Mouse (Mus musculus) thymus, adult 2 months (tissue): ENCODE data around the gene Sesn1. TPM values are rescaled to one million over a fixed set of nuclear protein-coding genes. Genes with fewer than 3 reads are reported as not detected.

Source experiments
- DNase-seq: peaks from one replicate; pipeline ENCODE4 v3.0.0; 2021
- H3K27ac ChIP-seq: fragments of 200-500 bp; 2 replicates; pipeline ENCODE4 v1.5.1; 2012; ENCODE audit warnings: low read length, control low read depth; ENCODE audit not compliant: control insufficient read depth, insufficient read depth
- H3K27me3 ChIP-seq: fragments of 200-500 bp; 2 replicates; pipeline ENCODE4 v1.6.1; 2012; ENCODE audit warnings: mild to moderate bottlenecking, low read length, moderate library complexity, mixed read lengths; ENCODE audit not compliant: control insufficient read depth, insufficient read depth
- H3K36me3 ChIP-seq: fragments of 200-500 bp; 2 replicates; pipeline ENCODE4 v1.6.1; 2012; ENCODE audit warnings: mild to moderate bottlenecking, low read length, moderate library complexity; ENCODE audit not compliant: control insufficient read depth, insufficient read depth
- H3K4me1 ChIP-seq: fragments of 200-500 bp; replicated peaks from 2 replicates; pipeline ENCODE4 v1.6.1; 2012; ENCODE audit warnings: low read length; ENCODE audit not compliant: control insufficient read depth, insufficient read depth
- H3K4me3 ChIP-seq: fragments of 200-500 bp; 2 replicates; pipeline ENCODE4 v1.5.1; 2012; ENCODE audit warnings: mild to moderate bottlenecking, low read length, control low read depth, moderate library complexity; ENCODE audit not compliant: control insufficient read depth, insufficient read depth
- CTCF ChIP-seq: fragments of 200-500 bp; IDR thresholded peaks from 2 replicates; pipeline ENCODE4 v1.5.1; 2012; ENCODE audit warnings: mild to moderate bottlenecking, control low read depth, low read length, moderate library complexity, borderline replicate concordance; ENCODE audit not compliant: control insufficient read depth, poor library complexity, insufficient read depth; ENCODE audit errors: extremely low read depth
- POLR2A ChIP-seq: fragments of 200-500 bp; IDR thresholded peaks from 2 replicates; pipeline ENCODE4 v1.6.1; 2012; ENCODE audit warnings: mild to moderate bottlenecking, low read length, control low read depth, moderate library complexity; ENCODE audit not compliant: control insufficient read depth, poor library complexity, insufficient read depth; ENCODE audit errors: extremely low read depth
- WGBS: fragments of 180-500 bp; shearing (Covaris S2); methylation state at CpG from one replicate; pipeline ENCODE4 v1.1.7; 2018; 5-methylcytosine and 5-hydroxymethylcytosine counted together
- polyA plus RNA-seq: library from polyadenylated mRNA; depleted of rRNA; stranded (reverse); fragments of >200 nt; gene quantifications from 2 replicates; pipeline ENCODE4 v1.2.3, GENCODE M21; 2012

Gene Sesn1
- polyA plus RNA-seq, 1 experiment, result 51.7 TPM

DNA sequence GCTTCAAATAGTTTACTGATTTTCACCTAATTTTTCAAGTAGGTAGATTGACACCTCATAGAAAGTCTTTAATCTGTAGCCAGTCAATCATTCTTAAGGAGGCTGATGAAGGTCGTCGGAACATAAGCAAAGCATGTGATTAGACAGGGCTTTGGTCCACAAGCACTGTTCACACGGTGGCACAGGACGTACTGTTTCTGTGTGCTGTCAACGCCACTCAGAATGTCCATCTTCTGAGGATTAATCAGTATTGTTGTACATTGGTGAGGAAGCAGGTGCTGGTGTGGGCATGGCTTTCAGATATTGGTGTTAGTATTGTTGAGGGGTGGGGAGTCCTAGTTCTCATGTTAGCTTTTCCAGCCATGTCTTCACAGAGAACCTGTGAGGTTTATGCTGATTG is 79.8 kb downstream of the Sesn1 start:
- WGBS, result 46% methylated on average over 5 of the region's 5 CpGs
- DNase-seq, result no peak
- H3K27ac ChIP-seq, result no peak overlapping the region
- H3K4me1 ChIP-seq, result peaks cover 9% of the 10 kb centered on the region
- TF ChIP-seq POLR2A (no peak), CTCF (no peak)
- no peak overlapping the region for H3K4me3 ChIP-seq
- H3K36me3 ChIP-seq, result no peaks in the 10 kb centered on the region; the same call in 1 of the 2 replicates
- H3K27me3 ChIP-seq, result no peaks in the 10 kb centered on the region

DNA sequence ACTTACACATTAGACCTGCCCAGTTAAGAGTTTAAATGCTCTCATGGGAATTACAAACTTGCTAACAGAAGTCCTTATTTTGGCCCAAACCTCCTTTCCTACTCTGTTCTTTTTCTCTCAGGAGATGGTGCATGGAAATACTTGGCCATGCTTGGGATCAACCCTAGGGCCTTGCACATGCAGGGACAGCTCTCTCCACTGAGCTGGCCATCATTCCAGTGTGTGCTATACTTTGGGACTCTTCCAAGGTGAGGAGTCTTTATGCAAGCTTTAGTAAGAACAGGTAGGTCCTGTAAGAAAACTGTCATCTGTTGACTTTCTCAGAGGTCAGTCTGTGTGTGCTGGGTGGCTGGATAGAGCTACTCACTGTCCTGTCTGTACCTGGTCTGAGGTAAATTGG is 80.8 kb downstream of the Sesn1 start:
- TF ChIP-seq CTCF, result no peak
- TF ChIP-seq POLR2A, result no peak
- no peak overlapping the region for H3K27ac ChIP-seq
- DNase-seq, result no peak
- no peaks in the 10 kb centered on the region for H3K27me3 ChIP-seq
- peaks cover 11% of the 10 kb centered on the region for H3K4me1 ChIP-seq
- no peak overlapping the region for H3K4me3 ChIP-seq
- no peaks in the 10 kb centered on the region; the same call in 1 of the 2 replicates for H3K36me3 ChIP-seq

DNA sequence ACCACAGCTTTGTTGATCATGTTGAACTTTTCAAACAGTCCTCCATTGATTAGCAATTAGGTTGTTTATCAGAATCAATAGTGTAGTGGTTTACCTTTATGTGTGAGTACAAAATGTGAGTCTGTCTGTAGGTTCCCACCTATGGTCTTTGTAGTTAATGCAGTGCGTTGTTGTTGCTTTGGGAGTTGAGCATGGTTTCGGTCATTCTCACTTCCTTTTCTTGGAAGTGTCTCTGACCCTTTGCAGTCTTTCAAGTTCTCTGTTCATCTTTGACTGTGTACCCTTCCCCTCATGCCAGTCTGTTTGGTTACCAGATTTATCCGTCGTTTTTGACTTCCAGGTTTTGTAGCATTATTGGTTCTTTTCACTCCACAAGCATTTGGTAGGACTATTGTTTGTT is 81.6 kb downstream of the Sesn1 start:
- Histone ChIP-seq H3K4me3 (no peak overlapping the region), H3K27ac (no peak overlapping the region), H3K36me3 (peaks cover 6% of the 10 kb centered on the region), H3K27me3 (no peaks in the 10 kb centered on the region), H3K4me1 (peaks cover 11% of the 10 kb centered on the region)
- WGBS, result 77% methylated on average over 4 of the region's 4 CpGs
- no peak for DNase-seq
- no peak for TF ChIP-seq POLR2A

DNA sequence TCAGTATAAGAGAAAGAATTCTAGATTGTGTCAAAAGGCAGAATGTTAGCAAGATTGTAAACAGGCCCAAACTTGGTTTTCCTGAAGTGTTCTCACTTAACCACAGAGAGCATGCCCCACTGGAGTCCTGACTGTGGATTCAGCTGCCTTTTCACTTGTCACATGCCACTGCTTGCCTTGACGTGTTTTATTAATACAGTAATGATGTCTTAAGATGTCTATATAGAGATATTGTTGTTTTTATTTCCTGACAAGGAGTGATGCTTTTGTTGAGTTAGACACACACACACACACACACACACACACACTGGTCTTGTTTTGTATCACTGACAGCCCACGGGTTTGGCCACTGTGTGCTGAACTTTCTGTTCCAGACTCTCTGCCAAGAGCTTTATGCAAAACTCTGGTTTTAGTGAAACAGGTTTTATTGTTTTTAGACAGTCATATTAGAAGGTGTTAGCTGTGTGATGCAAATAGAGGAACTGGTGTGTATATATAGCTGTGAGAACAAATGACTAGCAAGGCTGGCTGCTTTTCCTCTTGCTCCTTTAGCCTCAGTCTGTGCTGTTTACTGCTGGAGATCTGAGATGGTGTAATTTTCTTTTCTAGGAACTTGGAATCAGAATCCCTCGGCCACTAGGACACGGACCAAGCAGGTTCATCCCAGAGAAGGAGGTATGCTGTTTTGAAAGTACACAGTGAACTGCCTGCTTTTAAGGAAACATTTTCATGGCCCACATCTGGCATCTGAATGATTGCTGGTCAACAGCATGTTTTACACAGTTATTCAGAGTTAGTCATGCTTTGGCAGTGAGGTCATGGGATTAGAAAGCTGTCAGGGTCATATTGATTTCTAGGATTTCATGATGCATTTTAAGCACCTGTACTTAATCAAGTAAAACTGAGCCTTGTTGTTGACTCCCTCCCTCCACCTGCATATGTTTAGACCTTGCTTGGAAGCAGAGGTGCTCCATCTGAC is 84.0 kb downstream of the Sesn1 start:
- H3K27ac ChIP-seq, result no peak overlapping the region
- H3K36me3 ChIP-seq, result peaks cover 27% of the 10 kb centered on the region
- 59% methylated on average over 4 of the region's 4 CpGs for WGBS

DNA sequence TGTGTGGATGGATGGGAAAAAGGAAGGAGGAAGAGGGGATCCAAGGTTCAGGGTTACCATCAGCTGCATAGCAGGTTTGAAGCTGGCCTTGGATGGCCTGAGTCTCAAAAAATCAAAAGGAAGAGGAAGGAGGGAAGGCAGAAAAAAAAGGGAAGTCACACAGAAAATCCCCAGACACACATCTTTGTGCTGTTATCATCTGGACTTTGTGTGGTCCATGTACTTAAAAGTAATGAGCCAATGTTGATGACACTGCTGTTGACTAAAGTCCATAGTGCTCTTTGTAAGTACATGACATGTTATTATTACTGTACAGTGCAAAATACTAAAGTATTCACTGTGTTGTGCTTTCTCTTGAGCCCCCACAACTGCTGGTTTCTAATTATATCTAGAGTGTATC is 86.7 kb downstream of the Sesn1 start:
- peaks cover 48% of the 10 kb centered on the region for H3K36me3 ChIP-seq
- H3K27me3 ChIP-seq, result no peaks in the 10 kb centered on the region
- H3K27ac ChIP-seq, result no peak overlapping the region
- no peak for TF ChIP-seq CTCF
- TF ChIP-seq POLR2A, result no peak
- H3K4me1 ChIP-seq, result 0 out of 2 replicates have a peak, but pooled peaks cover 2% of the 10 kb centered on the region
- no peak for DNase-seq
- no peak overlapping the region for H3K4me3 ChIP-seq

More for the DNA sequence above, 84.0 kb downstream of the Sesn1 start:
- Histone ChIP-seq H3K4me3 (no peak overlapping the region), H3K27me3 (no peaks in the 10 kb centered on the region), H3K4me1 (peaks cover 5% of the 10 kb centered on the region; the same call in 1 of the 2 replicates)
- TF ChIP-seq CTCF (no peak), POLR2A (no peak)
- DNase-seq, result no peak

DNA sequence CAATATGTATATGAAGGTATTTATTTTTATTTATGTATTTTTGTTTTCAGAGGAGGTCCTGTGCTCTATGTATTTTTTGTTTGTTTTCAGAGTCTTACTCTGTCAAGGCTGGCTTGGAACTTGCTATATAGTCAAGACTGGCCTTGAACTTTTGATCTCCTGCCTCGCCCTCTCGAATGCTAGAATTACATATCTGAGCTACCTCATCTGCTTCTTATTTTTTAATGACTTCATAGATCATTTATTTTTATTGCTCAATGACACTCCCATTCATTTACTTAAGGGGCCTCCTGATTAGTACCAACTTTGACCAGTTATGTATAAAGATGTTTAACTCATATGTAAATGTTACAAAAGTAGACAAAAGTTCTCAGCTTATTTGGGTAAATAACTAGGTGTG is 87.1 kb downstream of the Sesn1 start:
- H3K36me3 ChIP-seq, result peaks cover 52% of the 10 kb centered on the region
- no peak for TF ChIP-seq POLR2A
- TF ChIP-seq CTCF, result no peak
- no peak overlapping the region for H3K4me3 ChIP-seq
- WGBS, result 98% methylated on average over 2 of the region's 2 CpGs
- DNase-seq, result no peak
- H3K27ac ChIP-seq, result no peak overlapping the region
- no peaks in the 10 kb centered on the region for H3K27me3 ChIP-seq
- 0 out of 2 replicates have a peak, but pooled peaks cover 2% of the 10 kb centered on the region for H3K4me1 ChIP-seq

DNA sequence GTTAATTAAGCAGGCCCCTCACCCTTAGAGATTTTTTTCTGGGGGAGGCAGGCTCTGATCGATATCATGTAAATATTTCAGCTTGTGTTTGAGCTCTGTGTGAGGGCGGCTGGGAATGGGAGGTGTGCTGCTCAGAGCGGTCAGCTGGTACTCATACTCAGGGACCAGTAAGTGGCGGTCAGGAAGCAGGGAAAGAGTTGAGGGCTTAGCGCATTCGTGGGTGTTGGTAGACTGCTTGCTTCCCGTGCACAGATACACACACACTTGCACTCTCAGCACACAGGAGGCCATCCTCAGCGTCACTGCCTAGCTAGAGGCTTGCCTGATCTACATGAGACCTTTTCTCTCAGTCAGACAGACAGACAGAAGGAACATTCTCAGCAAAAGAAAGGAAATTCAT is 91.7 kb downstream of the Sesn1 start:
- Histone ChIP-seq H3K4me1 (no peaks in the 10 kb centered on the region), H3K36me3 (peaks cover 87% of the 10 kb centered on the region), H3K4me3 (no peak overlapping the region), H3K27me3 (no peaks in the 10 kb centered on the region), H3K27ac (no peak overlapping the region)
- no peak for TF ChIP-seq CTCF
- TF ChIP-seq POLR2A, result no peak
- no peak for DNase-seq
- WGBS, result 94% methylated on average over 8 of the region's 8 CpGs
